22 mouse cellular contexts compared by ENCODE assay signal in the genomic region with DNA sequence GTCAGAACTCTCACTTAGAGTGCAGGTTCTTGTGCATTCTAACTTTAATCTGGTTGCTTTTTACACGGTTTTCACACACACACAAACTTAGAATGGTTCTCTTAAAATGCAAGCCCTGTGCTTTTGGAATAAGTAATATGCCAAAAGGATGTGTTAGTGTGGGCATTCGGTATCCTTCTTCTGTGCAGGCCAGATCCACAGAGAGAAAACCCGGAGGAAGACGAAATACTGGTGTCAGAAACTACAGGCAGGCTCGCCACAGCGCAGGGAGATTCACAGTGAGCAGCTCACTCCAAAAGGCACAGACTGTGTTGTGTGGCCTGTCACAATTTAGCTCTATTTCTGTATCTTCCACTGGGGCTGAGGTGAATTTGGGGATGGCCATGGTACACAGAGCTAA.
DNase-seq lines count a peak whose midpoint lies in the region; ATAC-seq and TF ChIP-seq lines count a peak whose summit lies in the region.
"Had no signal": no experiment of that assay in that cellular context is flagged by ENCODE, and none has a peak within 500 bp of the region (broad histone marks: within the 10 kb centered on the region; RNA-seq: fewer than 3 reads in every experiment).

No protein-coding gene starts in this region.

- no peak overlapping the region for H3K9ac ChIP-seq in midbrain, postnatal 0 days (replicated peaks; ENCODE audit: low read length, poor library complexity, severe bottlenecking)

- DNase-seq in frontal cortex, postnatal 25 days (ENCODE audit: low spot score in 2 of 2): no peak
- DNase-seq in heart, adult 11 months: peak; percentile 51
- DNase-seq in heart, adult 8-10 months (ENCODE audit: low spot score): no peak
- DNase-seq in heart, embryonic 10.5 days (ENCODE audit: low spot score): peak; percentile 71
- no peak for DNase-seq in heart, postnatal 25 days (ENCODE audit: low spot score)
- DNase-seq in telencephalon, adult 2 months (ENCODE audit: low read depth, low spot score): peak; percentile 9
- DNase-seq in midbrain, postnatal 0 days (ENCODE audit: low spot score): no peak
- DNase-seq: adrenal gland, adult 2 months; adrenal gland, adult 8-10 months; adrenal gland, postnatal 10 days; adrenal gland, postnatal 14 days; adrenal gland, postnatal 25 days; adrenal gland, postnatal 36 days; B cell, adult 2 months; cerebellum, adult 11 months; cerebellum, adult 11-12 months had no signal

- WGBS in heart, embryonic 10.5 days: 86% methylated on average over 6 of the region's 6 CpGs
- 89% methylated on average over 6 of the region's 6 CpGs for WGBS in midbrain, postnatal 0 days

- no peaks in the 10 kb centered on the region for H3K9me3 ChIP-seq in heart, embryonic 10.5 days
- H3K9me3 ChIP-seq in midbrain, postnatal 0 days (ENCODE audit: low read length): no peaks in the 10 kb centered on the region
- H3K9me3 ChIP-seq: G1E had no signal

- no peaks in the 10 kb centered on the region for H3K36me3 ChIP-seq in heart, embryonic 10.5 days
- no peaks in the 10 kb centered on the region for H3K36me3 ChIP-seq in midbrain, postnatal 0 days (ENCODE audit: insufficient read depth, low read length)
- H3K36me3 ChIP-seq: G1E had no signal

- peak; percentile 88 for ATAC-seq in frontal cortex, adult (ENCODE audit: low TSS enrichment)
- no peak for ATAC-seq in midbrain, postnatal 0 days (ENCODE audit: low FRiP score)
- ATAC-seq: activated CD4-positive, CD25-positive, alpha-beta regulatory T cell, adult 4 months; CD4-positive, CD25-positive, alpha-beta regulatory T cell, adult 4 months; Patski had no signal

- no peak overlapping the region for H3K27ac ChIP-seq in heart, embryonic 10.5 days
- no peak overlapping the region for H3K27ac ChIP-seq in midbrain, postnatal 0 days (ENCODE audit: low read depth, low read length)

- H3K4me2 ChIP-seq in midbrain, postnatal 0 days (ENCODE audit: low read depth, low read length, poor library complexity, severe bottlenecking): no peak overlapping the region

- no peak for TF ChIP-seq CTCF in midbrain, postnatal 0 days (IDR thresholded peaks at IDR 0.05)

- intact Hi-C loops in heart, postnatal 25 days (cut with DNase I): no loop called here

- H3K27me3 ChIP-seq in heart, embryonic 10.5 days (ENCODE audit: insufficient read depth, poor library complexity, severe bottlenecking): no peaks in the 10 kb centered on the region
- H3K27me3 ChIP-seq in midbrain, postnatal 0 days (ENCODE audit: insufficient read depth, low read length): no peaks in the 10 kb centered on the region
- H3K27me3 ChIP-seq: CH12.LX, Patski had no signal

- peaks cover 10% of the 10 kb centered on the region for H3K4me1 ChIP-seq in heart, embryonic 10.5 days
- H3K4me1 ChIP-seq in midbrain, postnatal 0 days (ENCODE audit: insufficient read depth, low read length): no peaks in the 10 kb centered on the region

- H3K4me3 ChIP-seq in heart, embryonic 10.5 days: no peak overlapping the region
- H3K4me3 ChIP-seq in midbrain, postnatal 0 days (ENCODE audit: low read depth, low read length): no peak overlapping the region

Comparison
In these comparisons a context has a peak if more than half of its experiments do, and no peak if none do; other contexts are left out.
1. DNase-seq: peak in heart, adult 11 months (single experiment), heart, embryonic 10.5 days (single experiment) and telencephalon, adult 2 months (single experiment); none in frontal cortex, postnatal 25 days (0 of 2), heart, adult 8-10 months (single experiment), heart, postnatal 25 days (single experiment) and midbrain, postnatal 0 days (single experiment).